9 mouse cellular contexts compared by ENCODE assay signal in the genomic region with DNA sequence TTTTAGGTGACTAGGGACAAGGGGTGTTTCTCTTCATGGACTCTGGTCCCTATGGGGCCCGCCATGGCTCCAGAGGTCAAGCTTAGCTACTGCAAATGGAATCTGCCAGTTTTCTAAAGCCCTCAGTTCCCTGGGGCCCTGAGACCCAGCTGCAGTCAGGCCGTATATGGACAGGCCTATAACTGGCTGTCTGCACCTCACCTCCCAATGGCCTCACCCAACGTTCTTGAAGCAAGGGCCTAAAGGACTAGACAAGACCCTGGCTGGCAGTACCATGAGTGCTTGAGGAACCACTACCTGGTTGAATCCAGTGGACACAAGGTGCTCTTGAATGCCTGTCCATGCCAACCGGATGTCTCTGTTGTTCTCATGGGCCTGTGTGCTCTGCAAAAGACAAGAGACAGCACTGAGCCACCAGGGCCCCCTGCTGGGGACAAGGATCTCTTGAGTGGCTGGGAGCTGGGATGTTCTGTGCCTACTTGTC. TPM values are rescaled to one million over a fixed set of nuclear protein-coding genes. Genes with fewer than 3 reads are reported as not detected.
DNase-seq lines count a peak whose midpoint lies in the region; ATAC-seq and TF ChIP-seq lines count a peak whose summit lies in the region.
"Had no signal": no experiment of that assay in that cellular context is flagged by ENCODE, and none has a peak within 500 bp of the region (broad histone marks: within the 10 kb centered on the region; RNA-seq: fewer than 3 reads in every experiment).

No protein-coding gene starts in this region.

- H3K9me3 ChIP-seq in forebrain, embryonic 12.5 days = no peaks in the 10 kb centered on the region
- no peaks in the 10 kb centered on the region for H3K9me3 ChIP-seq in forebrain, embryonic 11.5 days (ENCODE audit: control insufficient read depth, low read length)
- H3K9me3 ChIP-seq in kidney, embryonic 14.5 days (ENCODE audit: control insufficient read depth, low read length) = no peaks in the 10 kb centered on the region
- H3K9me3 ChIP-seq in lung, postnatal 0 days (ENCODE audit: low read length) = no peaks in the 10 kb centered on the region
- H3K9me3 ChIP-seq: neural tube, embryonic 12.5 days had no signal

- H3K36me3 ChIP-seq in forebrain, embryonic 12.5 days (replicated peaks) = peaks cover 15% of the 10 kb centered on the region
- H3K36me3 ChIP-seq in forebrain, embryonic 11.5 days (ENCODE audit: control insufficient read depth, insufficient read depth, low read length) = no peaks in the 10 kb centered on the region; the same call in 1 of the 2 replicates
- H3K36me3 ChIP-seq in kidney, embryonic 14.5 days (ENCODE audit: control insufficient read depth, insufficient read depth, low read length) = peaks cover 42% of the 10 kb centered on the region
- no peaks in the 10 kb centered on the region; the same call in 1 of the 2 replicates for H3K36me3 ChIP-seq in lung, postnatal 0 days (ENCODE audit: insufficient read depth, low read length)

- H3K4me2 ChIP-seq in forebrain, embryonic 12.5 days = no peak overlapping the region
- no peak overlapping the region for H3K4me2 ChIP-seq in forebrain, embryonic 11.5 days (ENCODE audit: low read depth, low read length, severe bottlenecking)
- no peak overlapping the region for H3K4me2 ChIP-seq in kidney, embryonic 14.5 days (replicated peaks; ENCODE audit: low read depth, low read length)
- no peak overlapping the region for H3K4me2 ChIP-seq in lung, postnatal 0 days (replicated peaks; ENCODE audit: low read depth, low read length)
- H3K4me2 ChIP-seq: neural tube, embryonic 12.5 days had no signal

- 0 out of 2 replicates have a peak overlapping the region, but pooled peaks have one; percentile 9 for H3K27ac ChIP-seq in forebrain, embryonic 12.5 days
- H3K27ac ChIP-seq in forebrain, embryonic 11.5 days (ENCODE audit: low read depth, low read length) = no peak overlapping the region
- H3K27ac ChIP-seq in kidney, embryonic 14.5 days (ENCODE audit: low read depth, low read length) = peak overlapping the region; percentile 77; the same call in 1 of the 2 replicates
- H3K27ac ChIP-seq in lung, postnatal 0 days (ENCODE audit: low read length) = 0 out of 2 replicates have a peak overlapping the region, but pooled peaks have one; percentile 3
- H3K27ac ChIP-seq: neural tube, embryonic 12.5 days had no signal

- no peak overlapping the region for H3K4me3 ChIP-seq in forebrain, embryonic 12.5 days (replicated peaks)
- no peak overlapping the region for H3K4me3 ChIP-seq in forebrain, embryonic 11.5 days (ENCODE audit: low read depth, low read length)
- H3K4me3 ChIP-seq in kidney, embryonic 14.5 days (ENCODE audit: low read length) = no peak overlapping the region
- no peak overlapping the region for H3K4me3 ChIP-seq in lung, postnatal 0 days (ENCODE audit: low read depth, low read length)
- H3K4me3 ChIP-seq: neural tube, embryonic 12.5 days had no signal

- no peak for DNase-seq in forebrain, embryonic 11.5 days (ENCODE audit: low spot score)
- DNase-seq in heart, adult 11 months = peak; percentile 98
- peak; percentile 57 for DNase-seq in lung, postnatal 0 days (ENCODE audit: low spot score)
- no peak for DNase-seq in cerebellum, adult 18-20 months
- no peak for DNase-seq in right cerebral cortex, postnatal 36 days (ENCODE audit: low spot score in 2 of 2)

- TF ChIP-seq CTCF in lung, postnatal 0 days (IDR thresholded peaks at IDR 0.05) = peak; percentile 72

- H3K27me3 ChIP-seq in forebrain, embryonic 12.5 days = no peaks in the 10 kb centered on the region
- no peaks in the 10 kb centered on the region for H3K27me3 ChIP-seq in forebrain, embryonic 11.5 days (ENCODE audit: control insufficient read depth, insufficient read depth, low read length)
- H3K27me3 ChIP-seq in kidney, embryonic 14.5 days (ENCODE audit: control insufficient read depth, insufficient read depth, low read length) = no peaks in the 10 kb centered on the region
- H3K27me3 ChIP-seq in lung, postnatal 0 days (replicated peaks; ENCODE audit: insufficient read depth, low read length) = no peaks in the 10 kb centered on the region
- H3K27me3 ChIP-seq: neural tube, embryonic 12.5 days had no signal

- peaks cover 31% of the 10 kb centered on the region for H3K4me1 ChIP-seq in forebrain, embryonic 12.5 days
- peaks cover 10% of the 10 kb centered on the region; the same call in 1 of the 2 replicates for H3K4me1 ChIP-seq in forebrain, embryonic 11.5 days (replicated peaks; ENCODE audit: control insufficient read depth, insufficient read depth, low read length)
- peaks cover 40% of the 10 kb centered on the region for H3K4me1 ChIP-seq in kidney, embryonic 14.5 days (ENCODE audit: control insufficient read depth, insufficient read depth, low read length)
- 0 out of 2 replicates have a peak, but pooled peaks cover 8% of the 10 kb centered on the region for H3K4me1 ChIP-seq in lung, postnatal 0 days (ENCODE audit: insufficient read depth, low read depth, low read length)

- ATAC-seq in forebrain, embryonic 12.5 days (ENCODE audit: low FRiP score) = no peak
- ATAC-seq in forebrain, embryonic 11.5 days (replicated peaks; ENCODE audit: low FRiP score) = no peak
- ATAC-seq in kidney, embryonic 14.5 days (ENCODE audit: low FRiP score, low TSS enrichment) = no peak
- ATAC-seq in lung, postnatal 0 days = peak; percentile 46
- no peak for ATAC-seq in activated CD4-positive, CD25-positive, alpha-beta regulatory T cell, adult 4 months

- H3K9ac ChIP-seq in forebrain, embryonic 12.5 days = no peak overlapping the region
- H3K9ac ChIP-seq in forebrain, embryonic 11.5 days (ENCODE audit: low read length) = no peak overlapping the region
- H3K9ac ChIP-seq in kidney, embryonic 14.5 days (ENCODE audit: low read depth, low read length) = peak overlapping the region; percentile 34; the same call in 1 of the 2 replicates
- no peak overlapping the region for H3K9ac ChIP-seq in lung, postnatal 0 days (replicated peaks; ENCODE audit: low read depth)
- H3K9ac ChIP-seq: neural tube, embryonic 12.5 days had no signal

- WGBS in forebrain, embryonic 12.5 days = 76% methylated on average over 4 of the region's 4 CpGs
- WGBS in forebrain, embryonic 11.5 days = 76% methylated on average over 4 of the region's 4 CpGs
- 73% methylated on average over 4 of the region's 4 CpGs for WGBS in kidney, embryonic 14.5 days
- WGBS in lung, postnatal 0 days = 63% methylated on average over 4 of the region's 4 CpGs

- TF ChIP-seq EP300 in lung, postnatal 0 days (IDR thresholded peaks at IDR 0.05) = no peak

RNA-seq across cellular contexts. Expression of a gene that starts 15.5 kb away (rescaled TPM):
- polyA plus RNA-seq in forebrain, embryonic 12.5 days (2016; fragmentation: Nextera tagmentation; extraction: Ambion mirVana) = 51.4 and 58.0 TPM in 2 replicates
- 57.7 and 60.7 TPM in 2 replicates for polyA plus RNA-seq in forebrain, embryonic 11.5 days (2014; fragmentation: Nextera tagmentation; extraction: Ambion mirVana)
- polyA plus RNA-seq in kidney, embryonic 14.5 days (2014; fragmentation: Nextera tagmentation; extraction: Ambion mirVana) = 46.3 and 68.8 TPM in 2 replicates
- 37.8 and 38.9 TPM in 2 replicates for polyA plus RNA-seq in lung, postnatal 0 days (2015; fragmentation: Nextera tagmentation; extraction: Ambion mirVana)
- polyA plus RNA-seq in activated CD4-positive, CD25-positive, alpha-beta regulatory T cell, adult 4 months (2017; shearing (Covaris generic)) = 10 to 100 TPM; 17.3 to 22.8 TPM

RNA-seq across cellular contexts. Expression of a gene that starts 15.6 kb away (rescaled TPM):
- 5.2 and 6.8 TPM in 2 replicates for polyA plus RNA-seq in forebrain, embryonic 12.5 days (2016; fragmentation: Nextera tagmentation; extraction: Ambion mirVana)
- polyA plus RNA-seq in forebrain, embryonic 11.5 days (2014; fragmentation: Nextera tagmentation; extraction: Ambion mirVana) = 7.6 and 7.7 TPM in 2 replicates
- 14.4 and 16.1 TPM in 2 replicates for polyA plus RNA-seq in kidney, embryonic 14.5 days (2014; fragmentation: Nextera tagmentation; extraction: Ambion mirVana)
- 17.4 and 18.0 TPM in 2 replicates for polyA plus RNA-seq in lung, postnatal 0 days (2015; fragmentation: Nextera tagmentation; extraction: Ambion mirVana)
- polyA plus RNA-seq in activated CD4-positive, CD25-positive, alpha-beta regulatory T cell, adult 4 months (2017; shearing (Covaris generic)) = 1 to 10 TPM in 1 of 2 experiments, under 1 TPM in 1; 0.79 to 1.1 TPM

RNA-seq across cellular contexts. Expression of a gene that starts 24.3 kb away (rescaled TPM):
- 13.5 and 18.5 TPM in 2 replicates for polyA plus RNA-seq in forebrain, embryonic 12.5 days (2016; fragmentation: Nextera tagmentation; extraction: Ambion mirVana)
- 20.5 and 23.3 TPM in 2 replicates for polyA plus RNA-seq in forebrain, embryonic 11.5 days (2014; fragmentation: Nextera tagmentation; extraction: Ambion mirVana)
- 12.0 and 16.4 TPM in 2 replicates for polyA plus RNA-seq in kidney, embryonic 14.5 days (2014; fragmentation: Nextera tagmentation; extraction: Ambion mirVana)
- polyA plus RNA-seq in lung, postnatal 0 days (2015; fragmentation: Nextera tagmentation; extraction: Ambion mirVana) = 8.7 and 9.0 TPM in 2 replicates
- polyA plus RNA-seq in activated CD4-positive, CD25-positive, alpha-beta regulatory T cell, adult 4 months (2017; shearing (Covaris generic)) = 100 to 1,000 TPM in 1 of 2 experiments, 10 to 100 TPM in 1; 98.7 to 102 TPM

RNA-seq across cellular contexts. Expression of a gene that starts 30.5 kb away (rescaled TPM):
- polyA plus RNA-seq in forebrain, embryonic 12.5 days (2016; fragmentation: Nextera tagmentation; extraction: Ambion mirVana) = 114 TPM in 2 replicates
- polyA plus RNA-seq in forebrain, embryonic 11.5 days (2014; fragmentation: Nextera tagmentation; extraction: Ambion mirVana) = 87.4 and 91.4 TPM in 2 replicates
- 102 and 116 TPM in 2 replicates for polyA plus RNA-seq in kidney, embryonic 14.5 days (2014; fragmentation: Nextera tagmentation; extraction: Ambion mirVana)
- 76.2 and 78.4 TPM in 2 replicates for polyA plus RNA-seq in lung, postnatal 0 days (2015; fragmentation: Nextera tagmentation; extraction: Ambion mirVana)
- 10 to 100 TPM; 30.5 to 37.9 TPM for polyA plus RNA-seq in activated CD4-positive, CD25-positive, alpha-beta regulatory T cell, adult 4 months (2017; shearing (Covaris generic))

Comparison
In these comparisons a context has a peak if more than half of its experiments do, and no peak if none do; other contexts are left out.
1. DNase-seq: peak in heart, adult 11 months (single experiment) and lung, postnatal 0 days (single experiment); none in forebrain, embryonic 11.5 days (single experiment), cerebellum, adult 18-20 months (0 of 2) and right cerebral cortex, postnatal 36 days (0 of 2).